Mouse (Mus musculus): ENCODE data around the gene Nxn. TPM values are rescaled to one million over a fixed set of nuclear protein-coding genes. Genes with fewer than 3 reads are reported as not detected.

Gene Nxn
- polyA plus RNA-seq, 1 experiment from 2014 or later = 22.3 TPM

DNA sequence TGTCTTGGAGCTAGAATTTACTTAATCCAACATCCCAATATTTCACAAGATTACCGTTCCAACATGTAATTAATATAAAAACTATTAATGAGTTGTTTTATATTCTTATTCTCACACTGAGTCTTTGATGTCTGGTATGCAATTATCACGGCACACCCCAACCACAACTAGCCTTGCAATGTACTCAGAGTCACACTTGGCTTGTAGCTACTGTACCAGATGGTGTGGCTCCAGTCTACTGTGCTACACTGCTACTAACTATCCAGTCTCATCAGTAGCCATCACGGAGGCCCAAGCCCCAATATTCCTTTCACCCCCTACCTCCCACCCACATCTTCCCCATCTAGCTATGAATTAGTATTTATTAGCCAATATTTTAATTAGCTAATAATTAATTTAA is 22.5 kb downstream of the Nxn start:
- H3K27ac ChIP-seq = no peak overlapping the region
- no peaks in the 10 kb centered on the region for H3K36me3 ChIP-seq (replicated peaks)
- H3K4me3 ChIP-seq = no peak overlapping the region
- no peak overlapping the region for H3K9ac ChIP-seq
- H3K27me3 ChIP-seq (replicated peaks) = no peaks in the 10 kb centered on the region
- H3K9me3 ChIP-seq = no peaks in the 10 kb centered on the region
- peaks cover 9% of the 10 kb centered on the region; the same call in 1 of the 2 replicates for H3K4me1 ChIP-seq
- 85% methylated on average over 3 of the region's 3 CpGs for WGBS
- no peak for ATAC-seq (replicated peaks)
- H3K4me2 ChIP-seq = no peak overlapping the region

- Histone ChIP-seq H3K4me2 (no peak overlapping the region), H3K36me3 (replicated peaks) (no peaks in the 10 kb centered on the region), H3K27me3 (replicated peaks) (no peaks in the 10 kb centered on the region), H3K4me1 (0 out of 2 replicates have a peak, but pooled peaks cover 5% of the 10 kb centered on the region), H3K4me3 (no peak overlapping the region), H3K27ac (0 out of 2 replicates have a peak overlapping the region, but pooled peaks have one; percentile 10), H3K9me3 (no peaks in the 10 kb centered on the region), H3K9ac (no peak overlapping the region)
- no peak for ATAC-seq (replicated peaks)
- 69% methylated on average over 17 of the region's 17 CpGs for WGBS
Observed at GRCm38 (mm10) chr11:76374491-76375185, 24.3 kb downstream of the Nxn start.

DNA sequence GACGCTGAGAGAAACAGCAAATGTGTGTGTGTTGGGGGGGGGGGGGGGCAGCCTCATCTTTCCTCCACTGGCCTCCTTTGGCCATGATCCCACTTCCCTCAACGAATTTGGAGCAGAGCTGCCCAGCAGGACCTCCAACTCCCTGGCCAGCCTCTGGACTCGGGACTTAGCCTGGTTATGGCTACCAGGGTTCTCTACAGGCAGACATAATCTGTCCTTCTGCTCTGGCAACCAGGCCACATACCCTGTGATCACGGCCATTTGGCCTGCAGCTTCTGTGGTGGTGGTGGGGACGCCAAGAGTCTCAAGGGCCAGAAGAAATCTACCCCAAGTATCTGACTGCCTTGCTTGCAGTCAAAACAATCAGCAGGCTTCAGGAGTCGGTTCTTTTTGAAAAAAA is 26.4 kb downstream of the Nxn start:
- Histone ChIP-seq H3K9ac (no peak overlapping the region), H3K4me3 (no peak overlapping the region), H3K4me2 (no peak overlapping the region), H3K27me3 (replicated peaks) (no peaks in the 10 kb centered on the region), H3K36me3 (replicated peaks) (no peaks in the 10 kb centered on the region), H3K9me3 (no peaks in the 10 kb centered on the region), H3K4me1 (0 out of 2 replicates have a peak, but pooled peaks cover 5% of the 10 kb centered on the region), H3K27ac (no peak overlapping the region)
- WGBS = 42% methylated on average over 6 of the region's 6 CpGs
- ATAC-seq (replicated peaks) = no peak

DNA sequence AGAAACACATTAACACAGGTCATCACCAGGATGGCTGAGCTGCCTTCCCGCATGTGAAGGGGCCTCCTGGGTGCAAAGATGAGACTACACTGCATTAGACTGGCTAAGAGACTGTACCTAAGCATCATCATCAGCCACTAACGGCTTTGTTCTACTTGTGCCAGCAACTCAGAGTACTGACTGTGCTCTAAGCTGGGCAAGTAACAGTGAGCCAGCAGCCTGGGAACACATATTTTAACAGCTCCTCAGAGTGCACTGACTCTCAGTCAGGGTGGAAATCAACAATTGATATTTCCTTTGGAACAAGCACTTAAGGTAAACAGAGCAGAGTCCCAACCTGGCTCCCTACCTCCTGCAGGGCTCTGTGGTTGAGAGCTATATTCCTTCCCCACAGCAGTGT is 26.8 kb downstream of the Nxn start:
- 73% methylated on average over 2 of the region's 2 CpGs for WGBS
- H3K27me3 ChIP-seq (replicated peaks) = no peaks in the 10 kb centered on the region
- H3K9ac ChIP-seq = no peak overlapping the region
- 0 out of 2 replicates have a peak, but pooled peaks cover 5% of the 10 kb centered on the region for H3K4me1 ChIP-seq
- no peaks in the 10 kb centered on the region for H3K9me3 ChIP-seq
- H3K4me3 ChIP-seq = no peak overlapping the region
- no peak for ATAC-seq (replicated peaks)
- H3K36me3 ChIP-seq (replicated peaks) = no peaks in the 10 kb centered on the region
- H3K4me2 ChIP-seq = no peak overlapping the region
- H3K27ac ChIP-seq = no peak overlapping the region

DNA sequence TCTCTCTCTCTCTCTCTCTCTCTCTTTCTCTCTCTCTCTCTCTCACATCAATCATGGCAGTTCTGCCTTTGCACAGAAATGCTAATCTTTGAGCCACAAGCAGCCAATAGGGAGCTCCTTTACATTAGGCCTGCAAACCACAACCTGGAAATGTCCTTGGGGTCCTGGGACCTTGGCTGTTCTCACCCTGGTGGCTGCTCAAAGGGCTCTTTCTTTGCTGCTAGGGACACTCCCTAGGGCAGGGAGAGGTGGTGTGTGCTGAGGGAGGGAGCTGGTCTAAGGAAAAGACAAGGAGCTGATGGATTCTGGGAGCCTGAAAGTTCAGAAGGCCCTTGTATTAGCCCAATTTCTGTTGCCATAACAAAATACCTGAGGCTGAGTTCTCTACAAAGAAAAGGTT is 28.4 kb downstream of the Nxn start:
- H3K4me1 ChIP-seq = 0 out of 2 replicates have a peak, but pooled peaks cover 5% of the 10 kb centered on the region
- no peaks in the 10 kb centered on the region for H3K36me3 ChIP-seq (replicated peaks)
- no peaks in the 10 kb centered on the region for H3K27me3 ChIP-seq (replicated peaks)
- no peak overlapping the region for H3K9ac ChIP-seq
- no peak for ATAC-seq (replicated peaks)
- H3K27ac ChIP-seq = no peak overlapping the region
- no peaks in the 10 kb centered on the region for H3K9me3 ChIP-seq
- H3K4me3 ChIP-seq = no peak overlapping the region
- no peak overlapping the region for H3K4me2 ChIP-seq

DNA sequence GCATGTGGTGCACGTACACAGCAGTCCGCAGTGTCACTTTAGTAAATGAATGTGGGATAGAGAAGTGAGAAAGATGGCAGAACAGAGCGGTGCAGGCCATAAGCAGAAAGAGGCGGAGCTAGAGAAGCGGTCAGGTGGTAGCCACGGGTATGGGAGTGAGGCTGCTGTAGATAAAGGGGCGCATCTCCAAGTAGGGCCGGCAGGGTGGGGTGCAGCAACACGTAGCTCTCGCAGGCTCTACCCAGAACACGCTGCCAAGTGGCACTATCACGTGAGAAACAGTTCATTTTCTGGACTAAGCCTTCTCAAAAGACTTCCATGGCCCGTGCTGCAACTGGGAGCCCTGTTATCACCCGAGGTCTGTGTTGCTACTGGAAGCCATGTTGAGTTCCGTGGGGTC is 32.2 kb downstream of the Nxn start:
- Histone ChIP-seq H3K9ac (no peak overlapping the region), H3K9me3 (no peaks in the 10 kb centered on the region), H3K27me3 (replicated peaks) (no peaks in the 10 kb centered on the region), H3K4me1 (peaks cover 19% of the 10 kb centered on the region), H3K27ac (no peak overlapping the region), H3K4me3 (no peak overlapping the region), H3K36me3 (replicated peaks) (no peaks in the 10 kb centered on the region), H3K4me2 (no peak overlapping the region)
- no peak for ATAC-seq (replicated peaks)
- 88% methylated on average over 15 of the region's 15 CpGs for WGBS

GRCm38 (mm10) chr11:76364038-76364437 is 34.9 kb downstream of the Nxn start:
- H3K36me3 ChIP-seq (replicated peaks) = no peaks in the 10 kb centered on the region
- ATAC-seq (replicated peaks) = no peak
- H3K4me1 ChIP-seq = peaks cover 22% of the 10 kb centered on the region
- WGBS = 66% methylated on average over 5 of the region's 5 CpGs
- H3K4me3 ChIP-seq = no peak overlapping the region
- H3K4me2 ChIP-seq = no peak overlapping the region
- no peaks in the 10 kb centered on the region for H3K9me3 ChIP-seq
- H3K27me3 ChIP-seq (replicated peaks) = no peaks in the 10 kb centered on the region
- H3K27ac ChIP-seq = peak overlapping the region; percentile 10; the same call in 1 of the 2 replicates
- H3K9ac ChIP-seq = no peak overlapping the region

DNA sequence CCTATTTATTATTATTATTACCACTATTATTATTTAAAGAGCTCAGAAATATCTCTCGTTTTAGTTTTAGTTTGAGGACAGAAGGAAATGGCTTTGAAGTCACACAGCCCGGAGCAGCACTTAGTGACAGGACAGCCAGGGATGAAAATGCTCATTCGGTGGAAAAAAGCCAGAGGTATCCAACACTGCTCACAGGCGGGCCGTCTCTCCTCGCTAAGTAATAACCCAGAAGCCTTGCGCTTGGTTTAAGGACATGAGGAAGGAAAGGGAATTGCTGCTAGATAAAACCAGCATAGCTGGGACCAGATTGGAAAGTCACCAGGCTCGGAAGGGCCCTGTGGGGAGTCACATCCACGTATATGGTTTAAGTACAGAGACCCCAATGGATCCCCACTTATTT is 35.3 kb downstream of the Nxn start:
- Histone ChIP-seq H3K9ac (no peak overlapping the region), H3K27ac (peak overlapping the region; percentile 10), H3K27me3 (replicated peaks) (no peaks in the 10 kb centered on the region), H3K9me3 (no peaks in the 10 kb centered on the region), H3K4me1 (peaks cover 26% of the 10 kb centered on the region), H3K4me2 (no peak overlapping the region), H3K4me3 (no peak overlapping the region), H3K36me3 (replicated peaks) (no peaks in the 10 kb centered on the region)
- 13% methylated on average over 9 of the region's 9 CpGs for WGBS
- no peak for ATAC-seq (replicated peaks)

DNA sequence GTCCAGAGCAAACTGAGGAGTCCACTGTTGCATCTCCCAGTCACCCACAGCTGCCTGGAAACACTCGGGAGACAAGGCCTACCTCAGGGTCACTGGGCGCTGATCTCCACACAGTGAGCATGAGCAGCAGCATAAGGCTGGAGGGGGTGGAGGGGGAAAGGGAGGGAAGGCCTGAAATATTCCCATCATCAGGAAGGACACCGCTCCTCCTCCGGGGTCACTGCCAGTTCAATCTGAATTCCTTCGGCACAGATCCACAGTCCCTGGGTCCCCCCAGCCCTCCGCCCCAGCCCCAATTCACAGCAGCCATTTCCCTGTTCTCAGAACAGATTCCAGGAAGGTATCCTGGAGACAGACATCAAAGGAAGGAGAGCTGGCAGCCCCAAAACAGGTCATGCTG is 35.8 kb downstream of the Nxn start:
- no peak overlapping the region for H3K4me2 ChIP-seq
- H3K9ac ChIP-seq = no peak overlapping the region
- peak overlapping the region; percentile 10; the same call in 1 of the 2 replicates for H3K27ac ChIP-seq
- H3K4me1 ChIP-seq = peaks cover 31% of the 10 kb centered on the region
- WGBS = 4% methylated on average over 6 of the region's 6 CpGs
- H3K9me3 ChIP-seq = no peaks in the 10 kb centered on the region
- H3K36me3 ChIP-seq (replicated peaks) = no peaks in the 10 kb centered on the region
- no peak for ATAC-seq (replicated peaks)
- no peak overlapping the region for H3K4me3 ChIP-seq
- no peaks in the 10 kb centered on the region for H3K27me3 ChIP-seq (replicated peaks)

DNA sequence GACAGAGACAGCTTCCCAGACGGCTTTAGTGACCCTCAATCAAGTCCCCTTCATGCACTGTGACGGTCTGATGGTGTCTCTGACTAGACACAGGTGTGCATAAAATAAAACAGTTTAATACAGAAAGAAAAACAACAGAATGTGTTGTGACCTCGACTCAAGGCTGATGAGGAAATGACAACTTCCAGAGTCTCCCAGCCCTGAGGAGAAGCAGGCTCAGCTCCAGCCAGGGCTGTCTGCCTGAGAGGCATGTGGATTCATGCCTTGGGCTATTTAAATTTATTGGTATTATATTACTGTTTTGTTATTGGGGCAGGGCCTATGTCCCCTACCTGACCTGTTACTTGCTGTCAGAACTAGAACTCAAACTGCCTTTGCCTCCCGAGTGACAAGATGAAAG is 37.5 kb downstream of the Nxn start:
- no peak overlapping the region for H3K4me2 ChIP-seq
- WGBS = 79% methylated on average over 4 of the region's 4 CpGs
- H3K9ac ChIP-seq = no peak overlapping the region
- ATAC-seq (replicated peaks) = no peak
- no peaks in the 10 kb centered on the region for H3K36me3 ChIP-seq (replicated peaks)
- H3K4me3 ChIP-seq = no peak overlapping the region
- no peaks in the 10 kb centered on the region for H3K27me3 ChIP-seq (replicated peaks)
- peaks cover 38% of the 10 kb centered on the region for H3K4me1 ChIP-seq
- H3K27ac ChIP-seq = no peak overlapping the region
- H3K9me3 ChIP-seq = no peaks in the 10 kb centered on the region

GRCm38 (mm10) chr11:76360255-76360654 is 38.7 kb downstream of the Nxn start:
- Histone ChIP-seq H3K27me3 (replicated peaks) (no peaks in the 10 kb centered on the region), H3K27ac (no peak overlapping the region), H3K36me3 (replicated peaks) (no peaks in the 10 kb centered on the region), H3K4me1 (peaks cover 38% of the 10 kb centered on the region), H3K9me3 (no peaks in the 10 kb centered on the region), H3K4me3 (no peak overlapping the region), H3K4me2 (no peak overlapping the region), H3K9ac (no peak overlapping the region)
- 53% methylated on average over 6 of the region's 6 CpGs for WGBS
- no peak for ATAC-seq (replicated peaks)

- Histone ChIP-seq H3K4me2 (no peak overlapping the region), H3K4me3 (no peak overlapping the region), H3K27ac (no peak overlapping the region), H3K9ac (no peak overlapping the region), H3K9me3 (no peaks in the 10 kb centered on the region), H3K27me3 (replicated peaks) (no peaks in the 10 kb centered on the region), H3K36me3 (replicated peaks) (no peaks in the 10 kb centered on the region), H3K4me1 (peaks cover 29% of the 10 kb centered on the region)
- WGBS = 30% methylated on average over 14 of the region's 14 CpGs
- no peak for ATAC-seq (replicated peaks)
Observed at GRCm38 (mm10) chr11:76358628-76359320, 40.2 kb downstream of the Nxn start.

DNA sequence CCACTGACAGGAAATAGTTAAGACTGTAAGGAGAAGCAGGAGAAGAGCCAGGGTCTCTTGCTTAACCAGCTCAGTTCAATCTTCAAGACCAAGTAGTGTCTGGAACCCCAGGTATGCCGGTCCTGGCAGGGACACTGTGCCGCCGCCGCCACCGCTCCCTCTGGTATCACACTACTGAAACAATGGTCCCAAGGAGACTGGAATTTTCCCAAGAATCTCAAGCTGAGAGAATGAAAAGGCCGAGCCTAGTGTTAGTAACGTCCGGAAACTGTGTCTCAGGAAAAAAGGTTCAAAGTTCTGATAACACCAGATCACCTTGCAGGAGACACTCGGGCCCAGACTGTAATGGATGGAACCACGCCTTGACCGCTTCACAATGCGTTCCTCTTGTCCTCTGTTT is 41.5 kb downstream of the Nxn start:
- Histone ChIP-seq H3K4me2 (no peak overlapping the region), H3K9ac (no peak overlapping the region), H3K27ac (peak overlapping the region; percentile 31; the same call in 1 of the 2 replicates), H3K27me3 (replicated peaks) (no peaks in the 10 kb centered on the region), H3K4me3 (no peak overlapping the region), H3K9me3 (no peaks in the 10 kb centered on the region), H3K36me3 (replicated peaks) (no peaks in the 10 kb centered on the region), H3K4me1 (peaks cover 24% of the 10 kb centered on the region)
- no peak for ATAC-seq (replicated peaks)
- WGBS = 45% methylated on average over 12 of the region's 12 CpGs
